Mouse (Mus musculus): ENCODE results near the gene Ifitm3.

GRCm38 (mm10) chr7:141048226-141049218 is 38.0 kb upstream of the Ifitm3 start:
- TF ChIP-seq POLR2A (IDR thresholded peaks at IDR 0.05; ENCODE audit: insufficient read depth, low read depth, low read length): no peak
- TF ChIP-seq CTCF (IDR thresholded peaks at IDR 0.05; ENCODE audit: insufficient read depth, low read depth, low read length): peak; percentile 96
